Mouse (Mus musculus): ENCODE results near the gene Txnl4b. TPM values are rescaled to one million over a fixed set of nuclear protein-coding genes. Genes with fewer than 3 reads are reported as not detected.

Gene Txnl4b
- 3.0 TPM for polyA plus RNA-seq (2017; shearing (Covaris generic))

GRCm38 (mm10) chr8:109565498-109566333 is at the start of gene Txnl4b, which contains the start of gene Dhx38:
Gene Txnl4b, plus strand, starts transcription at chr8:109565892.
Gene Dhx38, minus strand, starts transcription at chr8:109565861.

GRCm38 (mm10) chr8:109578900-109579301 is 13.2 kb downstream of the Txnl4b start, which contains the start of gene Hp:
Gene Hp, minus strand, starts transcription at chr8:109579172.

GRCm38 (mm10) chr8:109608271-109609152 is 42.8 kb downstream of the Txnl4b start, which contains the start of gene Dhodh:
Gene Dhodh, minus strand, starts transcription at chr8:109608673.

GRCm38 (mm10) chr8:109614243-109615210 is 48.8 kb downstream of the Txnl4b start, which contains the start of gene Pkd1l3:
Gene Pkd1l3, plus strand, starts transcription at chr8:109614517.

Other genes starting within 250 kb of the Txnl4b start
- gene Pmfbp1, start 71.9 kb upstream of the Txnl4b start, polyA plus RNA-seq (2017; shearing (Covaris generic)), result 0.29 TPM
- gene Dhx38, start within 50 bp of the Txnl4b start, polyA plus RNA-seq (2017; shearing (Covaris generic)), result 36.9 TPM
- gene Hp, start 13.3 kb downstream of the Txnl4b start, polyA plus RNA-seq (2017; shearing (Covaris generic)), result not detected
- gene Dhodh, start 42.8 kb downstream of the Txnl4b start, polyA plus RNA-seq (2017; shearing (Covaris generic)), result 25.3 TPM
- 1.3 TPM for gene Pkd1l3, start 48.6 kb downstream of the Txnl4b start, polyA plus RNA-seq (2017; shearing (Covaris generic))
- gene Ist1, start 127.4 kb downstream of the Txnl4b start, polyA plus RNA-seq (2017; shearing (Covaris generic)), result 150 TPM
- gene Zfp821, start 139.7 kb downstream of the Txnl4b start, polyA plus RNA-seq (2017; shearing (Covaris generic)), result 12.4 TPM
- 3.6 TPM for gene Atxn1l, start 171.8 kb downstream of the Txnl4b start, polyA plus RNA-seq (2017; shearing (Covaris generic))
- 54.0 TPM for gene Ap1g1, start 212.7 kb downstream of the Txnl4b start, polyA plus RNA-seq (2017; shearing (Covaris generic))